Mouse (Mus musculus) small intestine, adult 2 months (tissue): Measurements from ENCODE around the gene Mical3.

ENCODE experiments used
- CTCF ChIP-seq: fragments of 200-500 bp; IDR thresholded peaks from 2 replicates; pipeline ENCODE4 v1.5.1; 2012; ENCODE audit warnings: low read depth, mild to moderate bottlenecking, control low read depth, inconsistent platforms, low read length, moderate library complexity, mixed read lengths; ENCODE audit not compliant: insufficient replicate concordance, insufficient read length; ENCODE audit errors: extremely low read depth
- POLR2A ChIP-seq: fragments of 200-500 bp; IDR thresholded peaks from 2 replicates; pipeline ENCODE4 v1.6.1; 2012; ENCODE audit warnings: low read depth, mild to moderate bottlenecking, control low read depth, inconsistent platforms, low read length, moderate library complexity

GRCm38 (mm10) chr6:121129506-121129905 is 1.3 kb downstream of the Mical3 start:
- TF ChIP-seq CTCF (no peak), POLR2A (no peak)
